Mouse (Mus musculus) 416B (cell line): ENCODE data around the gene Tnpo2.

Experiments
- DNase-seq: peaks from one replicate; pipeline ENCODE4 v3.0.0; 2011; ENCODE audit warnings: low read depth

Tnpo2 gene

DNA sequence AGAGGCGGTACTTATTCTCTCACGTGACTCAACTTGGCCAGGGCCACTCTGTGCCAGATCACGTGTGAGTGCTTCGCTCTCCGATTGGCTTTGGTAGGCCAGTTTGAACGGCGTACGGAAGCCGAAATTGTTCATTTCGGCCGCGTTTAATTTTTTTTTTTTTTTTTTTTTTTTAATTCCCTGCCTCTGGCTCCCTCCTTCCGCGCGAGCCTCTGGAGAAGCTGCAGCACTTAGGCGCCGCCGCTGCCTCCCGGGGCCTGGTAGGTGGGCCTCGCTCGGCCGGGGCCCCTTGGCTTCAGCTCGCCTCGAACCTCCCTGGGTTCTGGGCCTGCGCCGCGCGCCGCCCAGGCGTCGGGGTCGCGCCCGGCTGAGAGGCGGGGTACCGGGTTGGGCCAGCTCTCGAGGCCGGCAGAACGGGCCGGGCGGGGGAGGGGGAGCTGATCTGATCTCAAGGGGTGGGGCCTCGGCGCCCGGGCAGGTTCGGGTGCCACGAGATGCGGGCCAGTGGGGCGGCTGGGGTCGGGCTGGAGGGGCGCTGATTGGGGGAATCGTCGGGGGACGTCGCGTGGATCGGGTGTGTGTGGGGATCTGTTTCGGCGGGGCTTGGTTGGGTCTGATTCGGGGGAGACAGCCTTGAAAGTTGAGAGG is at the start of gene Tnpo2:
Tnpo2 (plus strand) TSS at position 198 of the 648 bp plus-strand sequence.
- peak; percentile 99 for DNase-seq

DNA sequence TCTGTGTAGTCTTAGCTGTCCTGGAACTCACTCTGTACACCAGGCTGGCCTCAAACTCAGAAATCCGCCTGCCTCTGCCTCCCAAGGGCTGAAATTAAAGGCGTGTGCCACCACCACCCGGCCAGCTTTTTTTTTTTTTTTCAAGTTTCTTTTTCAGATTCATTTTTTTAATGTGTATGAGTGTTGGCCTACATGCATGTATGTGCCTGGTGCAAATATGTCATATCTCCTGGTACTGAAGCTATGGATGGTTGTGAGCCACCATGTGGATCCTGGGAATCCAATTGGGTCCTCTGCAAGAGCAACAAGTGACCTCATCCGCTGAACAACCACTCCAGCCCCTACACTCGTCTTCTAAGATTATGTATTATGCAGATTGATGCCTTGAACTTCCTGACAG is 49.3 kb upstream of the Tnpo2 start:
- DNase-seq: no peak

DNA sequence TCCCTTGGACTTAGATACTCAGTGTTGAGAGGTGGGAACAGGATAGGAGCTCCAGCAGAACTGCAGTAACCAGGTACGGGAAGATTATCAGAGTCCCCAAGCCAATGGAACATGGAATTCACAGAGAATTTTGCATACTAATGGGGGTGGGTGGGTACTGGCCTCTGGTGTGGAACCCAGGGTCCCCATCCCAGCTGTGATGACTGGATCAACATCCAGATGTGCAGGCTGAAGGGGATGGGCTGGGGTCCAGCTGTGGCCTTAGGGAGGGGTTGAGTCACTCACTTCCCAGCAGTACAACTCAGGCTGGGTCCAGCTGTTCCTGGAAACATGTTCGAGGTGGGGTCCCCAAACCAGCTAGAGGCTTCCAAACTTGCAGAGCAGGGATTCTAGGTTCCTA is 48.8 kb upstream of the Tnpo2 start:
- DNase-seq: no peak

DNA sequence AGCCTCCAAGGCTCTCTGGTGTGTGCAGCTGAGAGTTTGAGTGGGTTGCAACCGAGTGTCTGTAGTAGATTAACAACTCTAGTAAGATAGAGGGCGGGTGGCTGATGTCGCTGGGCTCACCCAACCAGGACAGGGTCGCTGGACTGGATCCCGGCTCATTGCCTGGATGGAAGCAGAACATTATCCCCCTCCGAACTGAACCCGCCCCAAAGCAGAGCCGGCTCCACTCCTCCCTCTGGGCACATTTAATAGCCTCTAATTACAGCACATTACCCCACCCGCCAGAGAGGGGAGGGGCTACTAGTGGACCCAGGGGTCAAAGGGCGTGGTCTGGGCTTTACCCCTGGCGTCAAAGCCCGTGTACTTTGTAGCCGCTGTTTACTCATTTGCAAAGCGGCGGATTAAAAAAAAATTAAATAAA is 47.4 kb upstream of the Tnpo2 start:
- DNase-seq: peak; percentile 72

DNA sequence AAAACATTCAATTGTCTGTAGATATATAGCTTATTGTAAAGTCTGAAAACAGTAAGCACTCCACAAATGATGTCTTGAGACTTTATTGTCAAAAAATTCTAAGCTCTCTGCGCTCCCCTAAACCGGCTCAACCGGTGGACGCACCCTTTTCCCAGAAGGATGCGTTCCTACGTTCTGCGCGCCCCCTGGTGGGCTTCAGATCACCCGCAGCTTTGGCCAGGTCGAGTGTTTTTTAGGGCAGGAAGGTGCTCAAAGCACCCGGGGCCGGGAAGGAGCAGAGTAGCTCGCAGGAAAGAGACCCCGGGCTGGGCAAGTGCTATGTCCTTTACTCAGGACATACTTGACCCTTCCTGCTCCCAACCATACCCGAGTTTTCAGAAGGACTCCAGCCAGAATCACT is 46.9 kb upstream of the Tnpo2 start:
- peak; percentile 94 for DNase-seq

DNA sequence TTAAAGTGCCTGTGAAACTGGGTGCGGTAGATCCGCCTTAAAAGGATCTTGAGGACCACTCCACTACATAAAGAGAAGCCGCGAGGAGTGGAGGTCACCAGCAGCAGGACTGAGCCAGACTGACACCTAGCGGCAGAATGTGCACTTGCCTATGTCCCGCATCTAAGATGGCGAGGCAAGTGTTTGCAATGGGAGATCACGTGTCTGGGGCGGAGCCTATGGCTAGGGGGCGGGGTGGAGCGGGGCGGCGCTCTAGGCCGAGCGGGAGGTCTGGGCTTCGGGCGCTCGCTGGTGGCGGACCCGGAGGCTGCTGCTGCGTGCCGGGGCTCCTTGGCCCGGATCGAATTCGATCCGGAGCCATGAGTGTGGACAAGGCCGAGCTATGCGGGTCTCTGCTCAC is 46.4 kb upstream of the Tnpo2 start, which contains the start of gene Hook2:
Hook2 (plus strand) TSS at position 255 of the 400 bp plus-strand sequence.
- DNase-seq: peak; percentile 99

DNA sequence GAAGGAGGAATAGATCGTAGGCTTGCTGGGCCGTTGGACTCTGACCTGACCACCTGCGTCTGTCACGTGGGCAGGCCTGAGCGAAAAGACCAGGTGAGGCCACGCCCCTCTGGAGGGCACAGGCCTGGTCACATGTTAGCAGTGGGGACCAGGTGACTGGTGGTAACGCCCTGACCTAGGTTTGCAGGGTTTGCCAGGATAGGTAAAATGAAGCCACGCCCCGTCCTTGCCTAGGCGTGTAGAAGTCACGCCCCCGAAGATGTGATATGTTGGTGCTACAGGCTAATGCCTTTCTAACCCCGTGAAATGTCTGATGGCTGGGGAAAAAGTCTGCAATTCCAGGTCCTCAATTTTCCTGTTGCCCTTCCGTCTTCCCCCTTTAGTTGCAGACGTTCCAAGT is 45.9 kb upstream of the Tnpo2 start:
- DNase-seq: no peak

DNA sequence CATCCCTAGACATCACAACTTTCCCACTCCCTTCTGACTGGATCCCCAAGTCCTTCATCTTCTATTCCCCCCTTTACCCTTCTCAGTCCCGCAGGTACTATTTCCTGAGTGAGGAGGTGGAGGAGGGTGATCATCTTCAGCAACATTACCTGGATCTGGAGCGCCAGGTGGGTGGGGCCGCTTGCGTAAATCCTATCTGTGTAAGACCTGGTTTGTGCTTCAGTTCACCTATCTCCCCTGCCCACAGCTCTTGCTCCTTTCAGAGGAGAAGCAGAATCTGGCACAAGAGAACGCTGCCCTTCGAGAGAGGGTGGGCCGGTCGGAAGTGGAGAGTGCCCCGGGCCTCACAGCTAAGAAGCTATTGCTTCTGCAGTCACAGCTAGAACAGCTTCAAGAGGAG is 42.3 kb upstream of the Tnpo2 start:
- no peak for DNase-seq

DNA sequence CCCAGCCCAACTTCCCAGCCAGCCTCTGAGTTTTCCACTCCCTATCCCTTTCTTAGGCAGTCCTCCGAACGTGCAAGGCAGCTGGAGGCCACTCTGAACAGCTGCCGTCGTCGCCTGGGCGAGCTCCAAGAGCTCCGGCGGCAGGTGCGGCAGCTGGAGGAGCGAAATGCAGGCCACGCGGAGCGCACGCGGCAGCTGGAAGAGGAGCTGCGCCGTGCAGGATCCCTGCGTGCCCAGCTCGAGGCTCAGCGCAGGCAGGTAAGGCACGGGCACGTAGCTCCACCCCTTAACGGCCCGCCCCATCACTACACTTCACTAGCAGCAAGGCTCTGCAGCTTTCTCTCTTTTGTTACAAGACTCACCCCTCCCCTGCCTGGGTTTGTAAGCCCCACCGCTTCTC is 41.0 kb upstream of the Tnpo2 start:
- DNase-seq: no peak

DNA sequence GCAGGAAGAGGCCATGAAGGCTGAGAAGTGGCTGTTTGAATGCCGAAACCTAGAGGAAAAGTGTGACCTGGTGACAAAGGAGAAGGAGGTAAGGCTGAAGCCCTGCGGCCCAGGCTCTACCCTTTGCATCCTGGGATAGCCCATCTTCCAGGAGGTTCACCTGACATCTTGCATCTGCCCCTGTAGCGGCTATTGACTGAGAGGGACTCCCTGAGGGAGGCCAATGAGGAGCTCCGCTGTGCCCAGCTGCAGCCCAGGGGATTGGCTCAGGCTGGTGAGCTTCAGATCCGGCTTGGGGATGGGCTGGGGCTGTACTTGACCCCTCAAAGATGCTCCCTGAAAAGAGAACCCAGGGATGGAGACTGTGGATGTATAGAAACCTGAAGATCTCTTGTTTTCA is 39.7 kb upstream of the Tnpo2 start:
- no peak for DNase-seq

DNA sequence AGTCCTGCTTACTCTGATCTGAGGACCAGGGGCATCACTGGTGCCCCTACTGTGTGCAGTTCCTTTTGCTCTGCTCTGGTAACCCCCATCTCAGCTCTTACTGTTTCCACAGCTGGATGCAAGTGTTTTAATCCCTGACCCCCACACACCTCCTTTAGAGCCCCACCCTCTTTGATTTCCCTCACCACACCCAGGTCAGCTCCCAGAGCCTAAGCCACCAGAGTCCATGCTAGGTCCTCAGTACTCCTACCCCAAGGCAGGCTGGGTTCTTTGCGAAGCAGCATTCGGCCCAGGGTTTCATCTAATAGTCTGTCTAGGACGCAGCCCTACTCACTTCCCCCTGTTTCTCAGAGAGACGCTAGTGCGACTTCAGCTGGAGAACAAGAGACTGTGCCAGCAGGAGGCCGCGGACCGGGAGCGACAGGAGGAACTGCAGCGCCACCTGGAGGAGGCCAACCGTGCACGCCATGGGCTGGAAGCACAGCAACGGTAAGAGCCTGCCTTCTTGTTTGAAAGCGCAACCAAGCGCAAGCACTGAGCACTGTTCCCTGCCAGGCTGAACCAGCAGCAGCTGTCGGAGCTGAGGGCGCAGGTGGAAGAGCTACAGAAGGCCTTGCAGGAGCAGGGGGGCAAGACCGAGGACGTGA is 38.9 kb upstream of the Tnpo2 start:
- peak; percentile 93 for DNase-seq

DNA sequence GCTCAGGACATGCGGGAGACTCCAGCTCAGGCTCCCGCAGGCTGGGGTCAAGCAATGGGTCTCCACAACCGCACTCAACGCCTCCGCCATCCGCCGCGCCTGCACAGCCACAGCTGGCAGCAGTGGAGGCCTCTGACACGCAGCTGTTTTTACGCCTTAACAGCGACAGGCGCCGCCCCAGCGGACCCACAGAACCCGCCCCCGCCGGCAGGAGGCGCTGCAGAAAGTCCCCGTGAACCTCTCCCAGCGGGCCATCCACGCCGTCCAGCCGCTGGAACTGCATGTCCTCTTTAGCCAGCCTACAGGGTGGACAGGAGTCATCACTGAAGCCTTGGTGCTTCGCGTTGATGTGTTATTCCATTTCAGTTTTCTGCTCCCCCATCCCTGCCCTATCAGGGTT is 29.0 kb upstream of the Tnpo2 start:
- DNase-seq: no peak

DNA sequence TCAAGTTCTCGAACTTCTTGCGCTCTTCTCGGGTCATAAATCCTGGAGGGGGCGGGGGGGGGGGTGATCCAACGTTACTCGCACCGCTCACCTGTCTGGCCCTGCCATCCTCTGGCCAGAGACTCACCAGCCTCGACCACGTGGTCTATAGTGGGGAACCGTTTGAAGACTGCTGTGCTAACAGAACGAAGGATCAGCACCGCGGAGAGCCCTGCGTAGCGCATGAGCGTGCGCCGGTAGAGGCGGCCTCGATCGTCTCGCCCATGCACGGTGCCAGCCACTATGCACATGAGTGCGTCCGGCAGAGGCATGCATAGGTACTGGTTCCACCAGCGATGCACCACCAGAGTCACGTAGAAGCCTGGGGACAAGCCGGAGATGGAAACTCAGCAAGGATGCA is 25.5 kb upstream of the Tnpo2 start:
- no peak for DNase-seq

DNA sequence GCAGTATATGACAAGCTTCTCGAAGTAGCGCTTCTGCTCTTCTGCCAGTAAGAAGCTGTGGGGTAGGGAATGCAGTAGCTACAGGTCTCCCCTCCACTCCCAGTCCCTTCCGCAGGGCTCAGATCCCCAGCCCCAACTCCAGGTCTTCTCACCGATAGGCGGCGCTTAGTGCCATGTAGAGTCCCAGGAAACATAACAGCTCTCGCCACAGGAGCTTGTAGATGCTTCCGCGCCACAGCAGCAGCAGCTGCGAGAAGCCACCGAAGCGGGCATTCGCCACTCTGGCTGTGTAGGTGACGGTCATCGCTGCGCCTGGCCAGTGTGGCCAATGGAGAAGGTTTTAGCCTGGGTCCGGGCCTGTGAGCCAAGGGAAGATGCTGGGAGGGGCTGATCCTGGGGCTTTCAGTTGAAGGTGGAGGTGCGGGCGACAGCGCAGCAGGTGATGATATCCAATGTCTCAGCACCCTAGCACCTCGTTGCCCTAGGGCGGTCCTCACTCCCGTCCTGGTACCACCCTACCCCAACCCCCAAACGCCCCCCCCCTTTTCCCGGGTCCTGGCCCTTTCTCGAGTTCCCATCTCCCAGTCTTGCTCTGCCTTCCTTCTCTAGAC is 23.4 kb upstream of the Tnpo2 start:
- no peak for DNase-seq

DNA sequence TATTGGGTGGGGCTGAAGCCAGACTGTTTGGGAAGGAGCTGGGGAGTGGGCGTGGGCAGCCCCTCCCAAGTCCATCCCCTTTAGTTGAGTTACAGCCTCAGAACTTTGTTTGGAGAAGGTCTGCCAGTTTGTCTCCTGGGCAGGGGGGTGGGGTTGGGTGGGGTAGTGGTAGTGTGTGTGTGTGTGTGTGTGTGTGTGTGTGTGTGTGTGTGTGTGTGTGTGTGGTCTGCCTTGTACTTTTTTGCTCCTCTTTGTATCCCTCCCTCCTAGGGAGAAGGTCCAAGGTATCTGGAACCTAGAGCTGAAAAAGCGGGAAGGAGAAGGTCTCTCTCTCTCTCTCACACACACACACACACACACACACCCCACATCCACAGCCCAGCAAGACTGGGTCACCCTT is 22.3 kb upstream of the Tnpo2 start, which contains the start of gene Best2:
Best2 (minus strand) TSS at position 101 of the 400 bp plus-strand sequence.
- no peak for DNase-seq

DNA sequence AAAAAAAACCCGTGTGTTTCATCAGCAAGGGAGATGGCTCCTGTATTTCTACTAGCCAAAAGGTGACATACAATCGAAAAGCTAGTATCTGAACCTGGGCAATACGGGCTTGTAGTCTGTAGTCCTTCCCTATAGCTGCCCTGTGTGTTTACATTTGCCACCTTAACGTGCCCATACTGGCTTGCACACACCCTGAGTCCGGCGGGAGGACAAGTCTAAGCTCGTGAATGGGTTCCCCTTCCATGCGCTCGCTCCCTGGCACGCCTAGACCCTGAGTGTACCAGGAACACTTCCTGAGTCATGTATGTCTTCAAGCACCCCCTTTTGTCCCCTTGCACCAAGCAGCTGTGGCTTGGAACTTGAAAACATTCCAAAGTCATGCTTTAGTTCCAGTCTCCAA is 20.0 kb upstream of the Tnpo2 start:
- no peak for DNase-seq

DNA sequence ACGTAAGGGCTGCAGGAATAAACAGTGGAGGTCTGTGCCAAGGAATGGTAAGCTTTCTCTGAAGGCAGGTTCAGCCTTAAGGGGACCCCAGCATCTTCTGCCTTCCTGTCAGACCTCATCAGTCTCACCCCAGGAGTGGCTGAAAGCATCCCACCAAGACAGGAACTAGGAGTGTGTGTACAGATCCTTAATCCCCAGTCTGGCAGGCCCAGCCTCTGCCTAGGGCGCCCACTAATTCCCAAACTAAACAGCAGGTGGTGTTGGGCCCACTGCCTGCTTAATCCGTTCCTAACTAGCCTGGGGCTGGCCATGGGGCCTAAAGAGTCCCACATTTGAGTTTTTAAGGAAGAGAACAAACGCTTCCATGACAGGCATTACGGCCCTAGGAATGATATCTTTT is 19.5 kb upstream of the Tnpo2 start:
- DNase-seq: no peak

DNA sequence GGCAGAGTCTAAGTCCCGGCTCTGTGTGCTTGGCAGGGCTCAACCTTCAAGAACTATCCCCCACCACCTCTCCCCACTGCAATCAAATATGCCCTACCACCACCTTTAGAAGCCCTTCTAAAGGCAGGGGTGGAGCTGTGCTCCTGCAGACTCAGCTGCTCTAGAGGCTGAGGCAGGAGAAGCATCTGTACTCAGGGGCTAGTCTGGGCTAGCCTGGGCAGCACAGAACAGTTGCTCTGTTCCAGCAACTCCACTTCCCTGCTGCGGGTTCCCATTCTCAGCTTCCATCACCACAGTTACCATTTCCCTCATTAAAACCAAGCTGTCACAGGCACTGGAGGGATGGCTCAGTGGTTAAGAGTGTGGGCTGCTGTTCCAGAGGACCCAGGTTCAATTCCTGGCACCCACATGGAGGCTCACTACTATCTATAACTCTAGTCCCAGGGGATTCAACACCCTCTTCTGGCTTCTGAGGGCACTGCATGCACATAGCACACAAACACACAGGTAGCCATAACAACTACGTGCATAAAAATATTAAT is 15.1 kb upstream of the Tnpo2 start:
- no peak for DNase-seq

DNA sequence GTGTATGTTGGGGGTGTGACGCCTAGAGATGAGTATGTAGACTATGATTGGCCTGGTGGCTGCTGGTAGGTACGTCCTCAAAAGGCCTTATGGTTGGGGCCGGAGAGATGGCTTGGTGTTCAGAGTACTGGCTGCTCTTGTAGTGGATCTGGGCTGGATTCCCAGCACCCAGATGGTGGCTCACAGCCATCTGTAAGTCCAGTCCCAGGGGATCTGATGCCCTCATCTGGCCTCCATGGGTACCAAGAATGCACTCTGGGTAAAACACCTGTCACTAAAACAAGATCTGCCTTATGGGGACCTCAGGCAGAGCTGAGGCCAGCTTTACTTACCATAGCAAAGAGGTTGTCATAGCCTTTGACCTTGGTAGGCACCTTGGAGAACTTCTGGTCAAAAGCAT is 12.9 kb upstream of the Tnpo2 start:
- DNase-seq: no peak

DNA sequence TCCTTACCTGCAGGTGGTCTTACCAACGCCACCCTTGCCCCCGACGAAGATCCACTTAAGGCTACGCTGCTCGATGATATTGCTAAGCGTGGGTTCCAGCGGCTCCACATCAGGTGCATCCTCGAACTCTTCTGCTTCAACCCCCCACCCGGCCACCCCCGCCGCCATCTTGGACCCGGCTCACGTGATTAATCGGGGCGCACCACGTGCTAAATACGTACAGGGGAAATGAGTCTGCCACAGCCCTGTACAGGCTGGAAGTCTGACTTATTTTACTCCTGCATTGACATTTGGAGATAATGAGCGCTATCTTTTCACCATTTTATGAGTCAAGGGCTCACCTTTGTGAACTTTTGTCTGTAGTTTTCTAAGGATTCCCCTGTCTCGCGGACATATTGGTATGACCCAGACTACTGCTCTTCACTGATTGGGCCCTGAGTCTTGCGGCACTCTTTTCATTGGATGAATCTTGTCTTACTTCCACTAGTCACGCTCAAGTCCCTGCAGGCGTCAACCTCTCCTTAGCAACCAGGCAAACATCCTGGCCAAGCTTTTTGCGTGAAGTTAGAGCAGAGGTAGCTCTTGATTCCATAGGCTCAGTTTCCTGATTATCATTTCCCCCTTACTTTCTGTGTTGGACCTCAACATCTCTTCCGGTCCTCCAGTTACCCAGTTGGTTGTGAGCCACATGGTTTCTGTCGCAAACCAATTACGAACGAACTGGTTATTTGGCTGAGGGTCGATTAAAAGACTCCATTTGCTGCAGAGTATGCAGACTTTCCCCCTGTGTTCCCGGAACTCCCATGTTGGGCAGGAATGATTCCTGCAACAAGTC is 11.4 kb upstream of the Tnpo2 start, which contains the start of gene Asna1:
Asna1 (minus strand) TSS at position 184 of the 835 bp plus-strand sequence.
- peak; percentile 98 for DNase-seq

DNA sequence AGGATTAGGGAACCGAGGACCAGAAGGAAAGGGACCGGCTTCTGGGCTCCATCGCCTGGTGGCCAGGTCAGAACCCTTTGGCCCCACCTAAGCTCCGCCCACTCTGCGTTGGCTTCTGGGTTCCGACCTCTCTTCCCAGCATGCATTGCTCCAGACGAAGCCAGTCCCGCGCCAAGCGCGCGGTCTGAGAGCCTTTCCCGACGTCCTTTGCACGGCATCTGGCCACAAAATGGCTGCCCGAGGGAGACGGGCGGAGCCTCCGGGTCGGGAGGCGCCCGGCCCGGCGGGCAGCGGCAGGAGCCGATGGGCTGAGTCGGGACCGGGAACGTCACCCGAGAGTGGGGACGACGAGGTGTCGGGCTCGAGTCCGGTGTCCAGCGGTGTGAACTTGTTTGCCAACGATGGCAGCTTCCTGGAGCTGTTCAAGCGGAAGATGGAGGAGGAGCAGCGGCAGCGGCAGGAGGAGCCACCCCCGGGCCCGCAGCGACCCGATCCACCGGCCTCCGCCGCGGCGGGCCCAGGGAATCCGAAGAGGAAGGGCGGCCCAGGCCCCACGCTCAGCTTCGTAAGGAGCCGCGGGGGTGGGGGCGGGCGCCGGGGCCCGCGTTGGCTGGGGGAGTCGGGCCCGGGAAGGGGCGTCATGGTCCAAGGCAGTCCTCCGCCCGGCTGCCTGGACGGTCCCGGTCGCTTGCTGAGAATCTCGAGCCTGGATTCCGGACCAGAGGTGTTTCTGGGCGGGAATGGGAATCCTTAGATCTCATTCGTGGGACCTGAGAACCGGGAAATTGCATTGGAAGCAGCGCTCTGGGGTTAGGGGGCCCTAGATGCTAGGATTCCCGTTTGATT is 9.8 kb upstream of the Tnpo2 start, which contains the start of gene Trir:
Trir (plus strand) TSS at position 154 of the 846 bp plus-strand sequence.
- DNase-seq: peak; percentile 97
